Mouse (Mus musculus): ENCODE measurements around the gene Btg4. TPM values are rescaled to one million over a fixed set of nuclear protein-coding genes. Genes with fewer than 3 reads are reported as not detected.

Btg4 gene
- polyA plus RNA-seq, 1 experiment from 2014 or later: 0.39 TPM

DNA sequence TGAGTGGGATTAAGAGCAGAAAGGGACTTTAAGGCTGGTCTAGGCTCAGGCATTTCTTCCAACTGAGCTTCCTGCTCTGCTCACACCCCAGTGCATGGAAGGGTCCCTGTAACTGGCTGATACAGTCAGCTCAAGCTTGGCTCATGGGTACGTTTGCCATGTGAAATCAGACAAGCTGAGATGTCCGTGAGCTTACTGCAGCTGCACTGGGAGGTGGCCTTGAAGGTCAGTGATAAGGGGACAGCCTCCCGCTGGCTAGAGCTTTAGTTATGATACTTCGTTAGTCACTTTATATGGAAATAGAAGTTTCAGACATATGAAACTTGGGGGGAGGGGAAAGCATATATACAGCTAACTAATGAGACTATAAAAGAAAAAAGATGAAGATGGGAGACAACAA is 10.1 kb downstream of the Btg4 start:
- no peak overlapping the region for H3K4me3 ChIP-seq (ENCODE audit: low read depth, low read length)
- H3K9ac ChIP-seq (ENCODE audit: low read depth, low read length): no peak overlapping the region
- no peaks in the 10 kb centered on the region for H3K9me3 ChIP-seq (ENCODE audit: control insufficient read depth, low read length)
- DNase-seq (ENCODE audit: low spot score) (no peak), ATAC-seq (ENCODE audit: low read depth) (no peak)
- WGBS: 81% methylated on average over 4 of the region's 4 CpGs
- H3K27ac ChIP-seq (replicated peaks; ENCODE audit: low read depth, low read length): no peak overlapping the region
- no peaks in the 10 kb centered on the region for H3K27me3 ChIP-seq (replicated peaks; ENCODE audit: control insufficient read depth, insufficient read depth, low read length)
- H3K4me2 ChIP-seq (ENCODE audit: low read depth, low read length): no peak overlapping the region
- no peaks in the 10 kb centered on the region for H3K36me3 ChIP-seq (ENCODE audit: control insufficient read depth, insufficient read depth, low read length)
- no peaks in the 10 kb centered on the region; the same call in 1 of the 2 replicates for H3K4me1 ChIP-seq (ENCODE audit: control insufficient read depth, insufficient read depth, low read length)

DNA sequence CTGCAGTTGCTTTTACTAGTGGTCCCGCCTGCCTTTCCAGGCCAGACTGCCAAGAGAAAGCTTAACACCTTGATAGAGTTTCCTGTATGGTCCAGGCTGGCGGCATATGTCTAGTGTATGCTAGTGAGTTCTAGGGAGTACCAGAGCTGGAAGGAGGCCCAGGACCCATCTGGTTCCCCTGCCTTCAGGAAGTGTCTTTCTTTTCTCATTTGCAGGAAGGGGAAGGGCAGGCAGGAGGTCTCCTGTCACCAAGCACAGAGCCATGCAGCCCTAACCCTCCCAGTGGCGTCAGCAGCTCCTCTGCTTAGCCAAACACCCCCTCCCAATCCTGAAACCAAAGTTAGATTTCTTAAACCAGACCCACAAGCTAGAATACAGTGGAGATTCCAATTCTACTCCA is 15.1 kb downstream of the Btg4 start:
- Histone ChIP-seq H3K4me1 (ENCODE audit: control insufficient read depth, insufficient read depth, low read length) (peaks cover 12% of the 10 kb centered on the region), H3K9ac (ENCODE audit: low read depth, low read length) (peak overlapping the region; percentile 61; the same call in 1 of the 2 replicates), H3K4me3 (ENCODE audit: low read depth, low read length) (peak overlapping the region; percentile 50), H3K9me3 (ENCODE audit: control insufficient read depth, low read length) (no peaks in the 10 kb centered on the region), H3K4me2 (ENCODE audit: low read depth, low read length) (peak overlapping the region; percentile 95), H3K27me3 (replicated peaks; ENCODE audit: control insufficient read depth, insufficient read depth, low read length) (no peaks in the 10 kb centered on the region), H3K36me3 (ENCODE audit: control insufficient read depth, insufficient read depth, low read length) (no peaks in the 10 kb centered on the region), H3K27ac (replicated peaks; ENCODE audit: low read depth, low read length) (no peak overlapping the region)
- ATAC-seq (ENCODE audit: low read depth) (no peak; the same call in 1 of the 2 replicates), DNase-seq (ENCODE audit: low spot score) (peak; percentile 69)
- 18% methylated on average over 3 of the region's 3 CpGs for WGBS

DNA sequence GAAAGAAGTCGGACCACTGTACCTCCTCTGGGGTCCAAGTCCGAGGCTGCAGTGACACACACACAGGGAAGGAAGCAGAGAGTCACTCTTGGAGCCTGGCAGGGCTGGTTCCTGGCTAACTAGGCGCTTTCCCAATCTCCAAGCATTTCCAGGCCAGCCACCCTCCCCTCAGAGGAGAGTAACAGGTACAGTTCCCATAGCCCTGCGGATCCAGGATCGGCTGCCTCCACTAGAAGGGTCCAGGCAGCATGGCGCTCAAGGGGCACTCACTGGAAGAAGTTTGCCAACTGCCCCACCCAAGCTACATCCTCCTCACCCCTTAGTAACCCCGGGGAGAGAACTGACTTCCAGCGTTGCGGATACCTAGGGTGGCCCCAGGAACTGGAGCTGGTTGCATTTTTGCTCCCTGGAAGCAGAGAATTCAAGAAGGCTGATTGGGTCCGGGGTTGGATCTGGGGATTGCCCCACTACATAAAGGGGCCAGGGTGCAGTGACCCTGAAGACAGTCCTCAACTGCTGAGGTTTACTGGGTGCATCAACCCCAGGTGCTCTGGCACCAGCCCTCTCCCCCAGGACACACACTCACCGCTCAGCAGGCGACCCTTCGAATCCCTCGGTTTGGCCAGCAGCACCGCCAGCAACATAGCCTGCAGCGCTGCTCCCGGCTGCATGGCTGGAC is 15.7 kb downstream of the Btg4 start:
- H3K4me3 ChIP-seq (ENCODE audit: low read depth, low read length): peak overlapping the region; percentile 50
- H3K4me2 ChIP-seq (ENCODE audit: low read depth, low read length): peak overlapping the region; percentile 95
- peak overlapping the region; percentile 44; the same call in 1 of the 2 replicates for H3K27ac ChIP-seq (replicated peaks; ENCODE audit: low read depth, low read length)
- peak; percentile 31; the same call in 1 of the 2 replicates for ATAC-seq (ENCODE audit: low read depth)
- H3K36me3 ChIP-seq (ENCODE audit: control insufficient read depth, insufficient read depth, low read length): no peaks in the 10 kb centered on the region
- peak overlapping the region; percentile 61 for H3K9ac ChIP-seq (ENCODE audit: low read depth, low read length)
- WGBS: under 1% methylated on average over 14 of the region's 17 CpGs
- H3K4me1 ChIP-seq (ENCODE audit: control insufficient read depth, insufficient read depth, low read length): peaks cover 12% of the 10 kb centered on the region
- H3K27me3 ChIP-seq (replicated peaks; ENCODE audit: control insufficient read depth, insufficient read depth, low read length): no peaks in the 10 kb centered on the region
- DNase-seq (ENCODE audit: low spot score): no peak
- H3K9me3 ChIP-seq (ENCODE audit: control insufficient read depth, low read length): no peaks in the 10 kb centered on the region

DNA sequence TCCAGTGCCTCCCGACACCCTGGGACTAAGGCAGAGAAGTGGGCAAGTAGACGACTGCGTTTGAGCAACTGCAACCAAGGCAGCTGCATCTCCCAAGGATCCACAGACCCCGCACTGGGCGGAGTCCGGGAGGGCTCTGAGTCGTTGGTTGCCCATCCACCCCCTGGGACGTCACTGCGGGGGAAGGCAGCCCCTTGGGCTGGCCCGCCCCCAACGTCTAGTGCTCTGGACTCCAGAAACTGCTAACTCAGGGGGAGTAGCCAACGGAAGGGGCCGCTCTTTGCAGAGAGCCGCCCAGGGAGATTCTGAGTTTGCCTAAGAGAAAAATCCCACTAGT is 16.2 kb downstream of the Btg4 start, which contains the start of gene Layn:
TSS of gene Layn (minus strand) at position 116 of the 337 bp plus-strand sequence.
- Histone ChIP-seq H3K27ac (replicated peaks; ENCODE audit: low read depth, low read length) (peak within 1 kb of the TSS; percentile 44; the same call in 1 of the 2 replicates), H3K9me3 (ENCODE audit: control insufficient read depth, low read length) (no peaks in the 10 kb centered on the region), H3K4me2 (ENCODE audit: low read depth, low read length) (peak within 1 kb of the TSS; percentile 95), H3K9ac (ENCODE audit: low read depth, low read length) (peak within 1 kb of the TSS; percentile 61), H3K36me3 (ENCODE audit: control insufficient read depth, insufficient read depth, low read length) (no peaks in the 10 kb centered on the region), H3K27me3 (replicated peaks; ENCODE audit: control insufficient read depth, insufficient read depth, low read length) (no peaks in the 10 kb centered on the region), H3K4me1 (ENCODE audit: control insufficient read depth, insufficient read depth, low read length) (peaks cover 12% of the 10 kb centered on the region), H3K4me3 (ENCODE audit: low read depth, low read length) (peak within 1 kb of the TSS; percentile 50)
- DNase-seq (ENCODE audit: low spot score) (peak; percentile 95), ATAC-seq (ENCODE audit: low read depth) (peak; percentile 99)
- under 1% methylated on average over 14 of the region's 14 CpGs for WGBS

- H3K4me3 ChIP-seq (ENCODE audit: low read depth, low read length): no peak overlapping the region
- WGBS: 87% methylated on average over 5 of the region's 5 CpGs
- no peak for DNase-seq (ENCODE audit: low spot score)
- H3K9me3 ChIP-seq (ENCODE audit: control insufficient read depth, low read length): no peaks in the 10 kb centered on the region
- no peaks in the 10 kb centered on the region for H3K36me3 ChIP-seq (ENCODE audit: control insufficient read depth, insufficient read depth, low read length)
- H3K9ac ChIP-seq (ENCODE audit: low read depth, low read length): no peak overlapping the region
- H3K4me1 ChIP-seq (ENCODE audit: control insufficient read depth, insufficient read depth, low read length): peaks cover 7% of the 10 kb centered on the region
- H3K27me3 ChIP-seq (replicated peaks; ENCODE audit: control insufficient read depth, insufficient read depth, low read length): no peaks in the 10 kb centered on the region
- no peak overlapping the region for H3K27ac ChIP-seq (replicated peaks; ENCODE audit: low read depth, low read length)
- ATAC-seq (ENCODE audit: low read depth): no peak
- no peak overlapping the region for H3K4me2 ChIP-seq (ENCODE audit: low read depth, low read length)
Observed at GRCm38 (mm10) chr9:51081614-51082013, 20.9 kb downstream of the Btg4 start.

- H3K4me3 ChIP-seq (ENCODE audit: low read depth, low read length): no peak overlapping the region
- ATAC-seq (ENCODE audit: low read depth) (no peak), DNase-seq (ENCODE audit: low spot score) (no peak)
- H3K27me3 ChIP-seq (replicated peaks; ENCODE audit: control insufficient read depth, insufficient read depth, low read length): no peaks in the 10 kb centered on the region
- 74% methylated on average over 5 of the region's 5 CpGs for WGBS
- H3K4me2 ChIP-seq (ENCODE audit: low read depth, low read length): no peak overlapping the region
- no peak overlapping the region for H3K27ac ChIP-seq (replicated peaks; ENCODE audit: low read depth, low read length)
- H3K36me3 ChIP-seq (ENCODE audit: control insufficient read depth, insufficient read depth, low read length): no peaks in the 10 kb centered on the region
- no peaks in the 10 kb centered on the region for H3K9me3 ChIP-seq (ENCODE audit: control insufficient read depth, low read length)
- H3K9ac ChIP-seq (ENCODE audit: low read depth, low read length): no peak overlapping the region
- H3K4me1 ChIP-seq (ENCODE audit: control insufficient read depth, insufficient read depth, low read length): no peaks in the 10 kb centered on the region
Observed at GRCm38 (mm10) chr9:51093697-51094096, 33.0 kb downstream of the Btg4 start.

DNA sequence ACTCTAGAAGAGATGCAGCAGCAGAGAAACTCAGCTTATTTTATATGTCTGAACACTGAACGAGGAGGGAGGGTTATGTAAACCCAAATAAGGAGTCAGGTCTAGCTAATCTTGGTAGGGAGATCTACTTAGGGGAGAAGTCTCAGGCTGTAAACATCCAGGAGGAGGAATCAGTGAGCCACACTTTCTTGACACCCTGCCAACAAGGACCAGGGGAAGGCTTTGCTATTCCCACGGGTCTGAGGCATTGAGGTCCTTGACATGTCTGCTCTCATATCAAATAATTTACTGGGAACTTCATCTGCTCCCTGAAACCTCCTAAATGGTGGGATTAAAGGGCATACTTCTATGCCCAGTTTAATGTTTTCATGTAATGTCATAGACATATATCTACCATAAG is 35.6 kb downstream of the Btg4 start:
- Histone ChIP-seq H3K9ac (ENCODE audit: low read depth, low read length) (no peak overlapping the region), H3K4me2 (ENCODE audit: low read depth, low read length) (no peak overlapping the region), H3K4me1 (ENCODE audit: control insufficient read depth, insufficient read depth, low read length) (no peaks in the 10 kb centered on the region), H3K27me3 (replicated peaks; ENCODE audit: control insufficient read depth, insufficient read depth, low read length) (no peaks in the 10 kb centered on the region), H3K27ac (replicated peaks; ENCODE audit: low read depth, low read length) (no peak overlapping the region), H3K4me3 (ENCODE audit: low read depth, low read length) (no peak overlapping the region), H3K36me3 (ENCODE audit: control insufficient read depth, insufficient read depth, low read length) (no peaks in the 10 kb centered on the region), H3K9me3 (ENCODE audit: control insufficient read depth, low read length) (no peaks in the 10 kb centered on the region)
- ATAC-seq (ENCODE audit: low read depth) (no peak), DNase-seq (ENCODE audit: low spot score) (no peak)
- 57% methylated on average over 2 of the region's 2 CpGs for WGBS

GRCm38 (mm10) chr9:51101756-51102425 is 41.2 kb downstream of the Btg4 start, which contains the start of gene 4833427G06Rik:
TSS of gene 4833427G06Rik (minus strand) at chr9:51102078.
- H3K36me3 ChIP-seq (ENCODE audit: control insufficient read depth, insufficient read depth, low read length): no peaks in the 10 kb centered on the region
- H3K27ac ChIP-seq (replicated peaks; ENCODE audit: low read depth, low read length): no peak within 1 kb of the TSS
- peak within 1 kb of the TSS; percentile 100 for H3K4me2 ChIP-seq (ENCODE audit: low read depth, low read length)
- peak; percentile 78 for ATAC-seq (ENCODE audit: low read depth)
- 10% methylated on average over 27 of the region's 27 CpGs for WGBS
- H3K4me3 ChIP-seq (ENCODE audit: low read depth, low read length): peak within 1 kb of the TSS; percentile 58
- peaks cover 11% of the 10 kb centered on the region; the same call in 1 of the 2 replicates for H3K4me1 ChIP-seq (ENCODE audit: control insufficient read depth, insufficient read depth, low read length)
- no peaks in the 10 kb centered on the region for H3K9me3 ChIP-seq (ENCODE audit: control insufficient read depth, low read length)
- H3K9ac ChIP-seq (ENCODE audit: low read depth, low read length): peak within 1 kb of the TSS; percentile 23
- H3K27me3 ChIP-seq (replicated peaks; ENCODE audit: control insufficient read depth, insufficient read depth, low read length): peaks cover 10% of the 10 kb centered on the region; the same call in 1 of the 2 replicates
- DNase-seq (ENCODE audit: low spot score): peak; percentile 82
